Mouse (Mus musculus): ENCODE data around the gene Cadm3.

DNA sequence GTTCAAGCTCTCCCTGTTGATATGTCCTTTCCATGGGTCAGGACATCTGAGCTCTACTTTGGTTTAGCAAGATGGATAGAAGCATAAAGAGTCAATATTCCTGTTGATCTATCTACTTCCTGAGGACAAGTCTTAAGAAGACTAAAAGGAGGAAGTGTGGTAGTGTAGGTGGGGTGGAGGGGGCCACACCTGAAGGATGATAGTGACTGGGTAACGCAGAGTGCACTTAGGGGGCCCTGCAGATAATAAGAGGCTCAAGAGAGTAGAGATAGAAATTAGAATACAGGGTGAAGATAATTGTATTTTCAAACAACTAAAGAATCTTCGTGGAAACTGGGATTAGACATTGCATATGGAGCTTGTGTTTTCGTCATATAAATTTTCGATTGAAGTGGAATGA lies 22.4 kb downstream of the Cadm3 start:
- no peak for TF ChIP-seq CTCF (IDR thresholded peaks at IDR 0.05; ENCODE audit: low read depth, low read length)
- no peak for TF ChIP-seq GATA1 (IDR thresholded peaks at IDR 0.05; ENCODE audit: borderline replicate concordance, low read length)
- no peak for TF ChIP-seq TAL1 (conservative IDR thresholded peaks at IDR 0.05; ENCODE audit: low read depth, low read length)
- TF ChIP-seq GATA2 (IDR thresholded peaks at IDR 0.05; ENCODE audit: borderline replicate concordance, low read depth, low read length) = no peak
